Mouse (Mus musculus): ENCODE results near the gene Mug1. TPM values are rescaled to one million over a fixed set of nuclear protein-coding genes. Genes with fewer than 3 reads are reported as not detected.

Mug1 gene
- 0.97 TPM for polyA plus RNA-seq (2014; fragmentation: Illumina TruSeq; extraction: RNeasy Lipid Tissue Mini Kit (QIAGEN cat#74804); ENCODE audit: low read depth, low replicate concordance)

DNA sequence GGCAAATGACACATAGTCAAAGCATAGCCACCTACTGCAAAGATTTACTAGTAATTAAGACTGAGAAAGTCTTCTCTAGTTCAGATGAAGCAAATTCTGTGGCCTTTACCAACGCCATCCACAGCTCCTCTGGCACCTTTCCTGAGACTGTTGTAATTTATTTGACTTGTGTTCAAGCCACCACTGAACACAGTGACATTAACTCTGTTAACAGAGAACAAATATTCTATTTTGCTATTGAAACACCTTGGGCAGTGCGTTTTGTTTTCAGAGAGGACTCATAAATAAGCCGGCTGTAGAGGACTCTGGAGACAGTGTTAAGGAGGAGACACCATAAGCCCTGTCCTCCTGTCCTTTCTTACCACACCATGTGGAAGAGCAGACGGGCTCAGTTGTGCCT lies at the start of gene Mug1:
Mug1 (plus strand) TSS at position 271 of the 400 bp plus-strand sequence.

Other genes with a start within 250 kb of the Mug1 start
- gene A2m, start 203.2 kb upstream of the Mug1 start, polyA plus RNA-seq (2014; fragmentation: Illumina TruSeq; extraction: RNeasy Lipid Tissue Mini Kit (QIAGEN cat#74804); ENCODE audit: low read depth, low replicate concordance): 0.49 TPM
- not detected for gene Gm7298, start 105.6 kb upstream of the Mug1 start, polyA plus RNA-seq (2014; fragmentation: Illumina TruSeq; extraction: RNeasy Lipid Tissue Mini Kit (QIAGEN cat#74804); ENCODE audit: low read depth, low replicate concordance)
- gene Mug2, start 168.2 kb downstream of the Mug1 start, polyA plus RNA-seq (2014; fragmentation: Illumina TruSeq; extraction: RNeasy Lipid Tissue Mini Kit (QIAGEN cat#74804); ENCODE audit: low read depth, low replicate concordance): not detected

Measured in kidney, adult 10 weeks (tissue).